16 mouse cellular contexts compared by ENCODE assay signal in the genomic region with DNA sequence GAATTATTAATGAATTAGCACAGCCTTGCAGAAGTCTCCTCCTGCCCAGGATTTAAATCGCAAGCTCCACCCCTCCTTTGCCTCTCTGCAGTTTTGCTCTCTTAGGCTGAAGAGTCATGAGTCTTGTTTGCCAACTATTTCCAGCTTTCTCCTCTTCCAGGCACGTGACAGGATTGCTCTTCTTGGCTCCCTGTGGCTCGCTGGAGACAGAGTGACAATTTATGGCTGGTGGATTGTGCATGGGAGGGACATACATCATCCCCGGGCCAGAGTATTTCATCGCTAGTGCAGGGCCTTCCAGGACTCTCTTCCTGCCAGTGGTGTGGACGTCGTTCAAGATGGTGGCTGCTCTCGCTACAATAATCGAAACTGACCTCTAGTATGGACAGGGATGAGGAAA.
A peak's percentile ranks its signal among the peaks of the same experiment; 100 is the strongest.
DNase-seq lines count a peak whose midpoint lies in the region; ATAC-seq and TF ChIP-seq lines count a peak whose summit lies in the region.
"Had no signal": no experiment of that assay in that cellular context is flagged by ENCODE, and none has a peak within 500 bp of the region (broad histone marks: within the 10 kb centered on the region; RNA-seq: fewer than 3 reads in every experiment).

No protein-coding gene starts in this region.

- DNase-seq in lung, embryonic 14.5 days = peak; percentile 61
- DNase-seq in lung, adult 2 months = no peak
- peak; percentile 66 for DNase-seq in gonadal fat pad, adult 2 months (ENCODE audit: low read depth)
- DNase-seq in kidney, postnatal 36 days = peak; percentile 49 to 69
- DNase-seq in thymus, postnatal 4 days = no peak
- no peak for DNase-seq in thymus, postnatal 36 days
- DNase-seq in heart, adult 2 months = no peak
- DNase-seq: cerebellum, adult 2 months; liver; thymus, adult 2 months had no signal

- peaks cover 11% of the 10 kb centered on the region for H3K4me1 ChIP-seq in lung, embryonic 14.5 days (ENCODE audit: insufficient read depth)
- H3K4me1 ChIP-seq in lung, adult 2 months (ENCODE audit: control insufficient read depth, insufficient read depth, low read length) = peaks cover 5% of the 10 kb centered on the region
- H3K4me1 ChIP-seq in heart, adult 2 months (ENCODE audit: control insufficient read depth, insufficient read depth, low read length) = peaks cover 13% of the 10 kb centered on the region

- H3K27ac ChIP-seq in lung, embryonic 14.5 days (ENCODE audit: low read depth) = no peak overlapping the region
- H3K27ac ChIP-seq in heart, adult 2 months = no peak overlapping the region
- H3K27ac ChIP-seq: heart, embryonic 13.5 days; hindbrain, embryonic 10.5 days had no signal

- no peak overlapping the region for H3K9ac ChIP-seq in lung, embryonic 14.5 days
- no peak overlapping the region for H3K9ac ChIP-seq in heart, adult 2 months (ENCODE audit: low read depth, low read length)
- H3K9ac ChIP-seq: heart, embryonic 13.5 days had no signal

- H3K9me3 ChIP-seq in lung, embryonic 14.5 days (ENCODE audit: low read depth, low read length) = no peaks in the 10 kb centered on the region
- H3K9me3 ChIP-seq: heart, embryonic 13.5 days; hindbrain, embryonic 10.5 days; megakaryocyte, embryonic 14.5 days had no signal

- TF ChIP-seq EP300 in heart, adult 2 months (IDR thresholded peaks at IDR 0.05; ENCODE audit: insufficient read depth, low read depth, low read length) = no peak

- no peaks in the 10 kb centered on the region for H3K27me3 ChIP-seq in lung, embryonic 14.5 days (ENCODE audit: insufficient read depth, low read length)
- H3K27me3 ChIP-seq in heart, adult 2 months (ENCODE audit: control insufficient read depth, insufficient read depth, low read length) = no peaks in the 10 kb centered on the region
- H3K27me3 ChIP-seq: CH12.LX; heart, embryonic 13.5 days; Patski had no signal

- ATAC-seq in lung, embryonic 14.5 days (ENCODE audit: insufficient read depth) = 0 out of 2 replicates have a peak, but pooled peaks have one; percentile 21
- ATAC-seq: Patski had no signal

- TF ChIP-seq POLR2A in lung, adult 2 months (IDR thresholded peaks at IDR 0.05; ENCODE audit: borderline replicate concordance, extremely low read depth, low read depth, low read length) = no peak
- TF ChIP-seq POLR2A in heart, adult 2 months (IDR thresholded peaks at IDR 0.05; ENCODE audit: insufficient read depth, low read depth, low read length) = no peak

- intact Hi-C loops in heart, adult 2 months (cut with DNase I) = loop anchor here (5.0 kb wide), 1 partner anchor 44 kb away; no protein-coding TSS in a partner anchor

- H3K4me2 ChIP-seq in lung, embryonic 14.5 days = no peak overlapping the region
- H3K4me2 ChIP-seq: heart, embryonic 13.5 days had no signal

- no peak for TF ChIP-seq CTCF in lung, embryonic 14.5 days (IDR thresholded peaks at IDR 0.05; ENCODE audit: low read depth)
- TF ChIP-seq CTCF in lung, adult 2 months (IDR thresholded peaks at IDR 0.05; ENCODE audit: insufficient read depth, low read length) = no peak
- TF ChIP-seq CTCF in heart, adult 2 months (IDR thresholded peaks at IDR 0.05) = no peak

- H3K79me2 ChIP-seq in heart, adult 2 months (replicated peaks; ENCODE audit: control insufficient read depth, insufficient read depth, low read length) = no peaks in the 10 kb centered on the region

- no peak overlapping the region for H3K4me3 ChIP-seq in lung, embryonic 14.5 days (ENCODE audit: low read depth, low read length)
- no peak overlapping the region for H3K4me3 ChIP-seq in lung, adult 2 months (replicated peaks; ENCODE audit: extremely low read depth, low read depth, low read length)
- H3K4me3 ChIP-seq in heart, adult 2 months = no peak overlapping the region
- H3K4me3 ChIP-seq: erythroblast, embryonic 14.5 days; heart, embryonic 13.5 days; hindbrain, embryonic 10.5 days; megakaryocyte, embryonic 14.5 days had no signal

- 62% methylated on average over 9 of the region's 9 CpGs for WGBS in lung, embryonic 14.5 days
- 61% methylated on average over 9 of the region's 9 CpGs for WGBS in lung, adult 2 months
- 80% methylated on average over 9 of the region's 9 CpGs for WGBS in heart, adult 2 months

- no peaks in the 10 kb centered on the region for H3K36me3 ChIP-seq in lung, embryonic 14.5 days (ENCODE audit: insufficient read depth)
- no peaks in the 10 kb centered on the region for H3K36me3 ChIP-seq in heart, adult 2 months (ENCODE audit: control insufficient read depth, insufficient read depth, low read length)
- H3K36me3 ChIP-seq: heart, embryonic 13.5 days; hindbrain, embryonic 10.5 days had no signal

Comparison
In these comparisons a context has a peak if more than half of its experiments do, and no peak if none do; other contexts are left out.
1. DNase-seq: peak in lung, embryonic 14.5 days (single experiment), gonadal fat pad, adult 2 months (single experiment) and kidney, postnatal 36 days (2 of 2); none in lung, adult 2 months (single experiment), thymus, postnatal 4 days (single experiment), thymus, postnatal 36 days (0 of 2) and heart, adult 2 months (0 of 2).